In the genomic region with DNA sequence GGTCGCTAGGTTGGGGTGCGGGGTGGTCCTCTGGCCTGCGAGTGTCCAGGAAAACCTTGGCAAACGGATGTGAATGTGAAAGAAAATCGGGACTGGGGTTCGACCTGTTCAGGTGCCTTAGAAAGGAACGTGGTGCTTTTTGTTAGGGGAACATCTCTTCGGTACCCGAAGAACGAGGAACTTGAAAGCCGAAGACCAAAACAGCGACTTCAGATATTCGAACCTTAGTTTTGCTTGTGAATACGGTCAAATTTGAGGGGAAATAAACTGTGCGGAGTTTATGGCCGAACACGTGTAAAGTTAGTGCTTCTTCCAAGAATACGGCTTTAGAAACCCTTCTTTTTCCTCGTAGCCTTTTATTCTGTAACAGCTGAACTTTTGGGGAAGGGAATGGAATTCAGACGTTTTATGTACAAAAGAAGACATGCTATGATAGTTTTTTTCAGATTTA, we compare ENCODE assay signal across 8 mouse cellular contexts. TPM values are rescaled to one million over a fixed set of nuclear protein-coding genes. Genes with fewer than 3 reads are reported as not detected.
A peak's percentile ranks its signal among the peaks of the same experiment; 100 is the strongest.
DNase-seq lines count a peak whose midpoint lies in the region; ATAC-seq lines count a peak whose summit lies in the region.

No protein-coding gene starts in this region.

- peaks cover 24% of the 10 kb centered on the region for H3K4me1 ChIP-seq in embryonic facial prominence, embryonic 14.5 days (ENCODE audit: control insufficient read depth, insufficient read depth, low read length)
- H3K4me1 ChIP-seq in limb, embryonic 13.5 days: peaks cover 24% of the 10 kb centered on the region

- DNase-seq in embryo, embryonic 10.5 days (ENCODE audit: low spot score): peak; percentile 57
- no peak for DNase-seq in embryo, embryonic 11 days
- peak; percentile 58 for DNase-seq in 3T3-L1 (ENCODE audit: low read depth, low spot score)
- DNase-seq in embryonic facial prominence, embryonic 14.5 days (ENCODE audit: low spot score): peak; percentile 10
- peak; percentile 51 for DNase-seq in splenic B cell, adult 2 months (ENCODE audit: low read depth, low spot score)
- no peak for DNase-seq in adrenal gland, adult 2 months

- peak overlapping the region; percentile 97 for H3K27ac ChIP-seq in embryonic facial prominence, embryonic 14.5 days (replicated peaks; ENCODE audit: low read depth, low read length)
- H3K27ac ChIP-seq in limb, embryonic 13.5 days: peak overlapping the region; percentile 96

- H3K9me3 ChIP-seq in embryonic facial prominence, embryonic 14.5 days (ENCODE audit: control insufficient read depth, low read length): no peaks in the 10 kb centered on the region
- H3K9me3 ChIP-seq in limb, embryonic 13.5 days: no peaks in the 10 kb centered on the region

- peak overlapping the region; percentile 100 for H3K9ac ChIP-seq in embryonic facial prominence, embryonic 14.5 days (ENCODE audit: low read depth, low read length)
- peak overlapping the region; percentile 99 for H3K9ac ChIP-seq in limb, embryonic 13.5 days

- H3K4me3 ChIP-seq in embryonic facial prominence, embryonic 14.5 days (ENCODE audit: low read depth, low read length): peak overlapping the region; percentile 90
- H3K4me3 ChIP-seq in limb, embryonic 13.5 days: peak overlapping the region; percentile 90

- H3K36me3 ChIP-seq in embryonic facial prominence, embryonic 14.5 days (ENCODE audit: control insufficient read depth, insufficient read depth, low read length): no peaks in the 10 kb centered on the region
- no peaks in the 10 kb centered on the region for H3K36me3 ChIP-seq in limb, embryonic 13.5 days
- H3K36me3 ChIP-seq in splenic B cell, adult 2 months (ENCODE audit: control insufficient read depth, insufficient read depth, low read length, poor library complexity, severe bottlenecking): 0 out of 2 replicates have a peak, but pooled peaks cover 2% of the 10 kb centered on the region

- WGBS in embryonic facial prominence, embryonic 14.5 days: under 1% methylated on average over 19 of the region's 20 CpGs
- 0% methylated on average over 20 of the region's 20 CpGs for WGBS in limb, embryonic 13.5 days

- no peaks in the 10 kb centered on the region for H3K27me3 ChIP-seq in embryonic facial prominence, embryonic 14.5 days (replicated peaks; ENCODE audit: control insufficient read depth, insufficient read depth, low read length)
- H3K27me3 ChIP-seq in limb, embryonic 13.5 days: no peaks in the 10 kb centered on the region
- H3K27me3 ChIP-seq in splenic B cell, adult 2 months (ENCODE audit: control insufficient read depth, insufficient read depth, low read length, poor library complexity, severe bottlenecking): no peaks in the 10 kb centered on the region

- H3K4me2 ChIP-seq in embryonic facial prominence, embryonic 14.5 days (ENCODE audit: low read depth, low read length): peak overlapping the region; percentile 87
- H3K4me2 ChIP-seq in limb, embryonic 13.5 days (replicated peaks): peak overlapping the region; percentile 62

- ATAC-seq in embryonic facial prominence, embryonic 14.5 days (ENCODE audit: low read depth): no peak
- ATAC-seq in limb, embryonic 13.5 days (ENCODE audit: low FRiP score, low read depth): no peak
- no peak for ATAC-seq in cerebellum, adult (ENCODE audit: insufficient number of reproducible peaks, low FRiP score, low TSS enrichment)

RNA-seq across cellular contexts. Expression of gene Pum2, which starts 1.0 kb away (rescaled TPM):
- 52.7 and 56.1 TPM in 2 replicates for polyA plus RNA-seq in embryonic facial prominence, embryonic 14.5 days (2014; fragmentation: Nextera tagmentation; extraction: Ambion mirVana)
- polyA plus RNA-seq in limb, embryonic 13.5 days (2015; fragmentation: Nextera tagmentation; extraction: Ambion mirVana): 52.1 and 54.8 TPM in 2 replicates
- total RNA-seq in adrenal gland, adult 2 months (2021): 100 to 1,000 TPM; 118 to 121 TPM
- polyA plus RNA-seq in adrenal gland, adult 2 months (2012; rRNA removed): 28.8 and 33.5 TPM in 2 replicates

Comparison
In these comparisons a context has a peak if more than half of its experiments do, and no peak if none do; other contexts are left out.
1. DNase-seq: peak in embryo, embryonic 10.5 days (single experiment), 3T3-L1 (single experiment), embryonic facial prominence, embryonic 14.5 days (single experiment) and splenic B cell, adult 2 months (single experiment); none in embryo, embryonic 11 days (single experiment) and adrenal gland, adult 2 months (single experiment).